Mouse (Mus musculus): ENCODE measurements around the gene Pou2f3. TPM values are rescaled to one million over a fixed set of nuclear protein-coding genes. Genes with fewer than 3 reads are reported as not detected.
A peak's percentile ranks its signal among the peaks of the same experiment; 100 is the strongest.

The Pou2f3 gene
- polyA plus RNA-seq, 1 experiment from 2014 or later = not detected

- Histone ChIP-seq H3K36me3 (ENCODE audit: control insufficient read depth, insufficient read depth, low read length) (no peaks in the 10 kb centered on the region), H3K27ac (ENCODE audit: low read depth, low read length) (peak overlapping the region; percentile 65), H3K9me3 (ENCODE audit: control insufficient read depth, low read length) (no peaks in the 10 kb centered on the region), H3K4me2 (ENCODE audit: low read depth) (no peak overlapping the region; the same call in 1 of the 2 replicates), H3K9ac (ENCODE audit: low read length) (no peak overlapping the region; the same call in 1 of the 2 replicates), H3K4me3 (ENCODE audit: low read depth, low read length) (no peak overlapping the region), H3K4me1 (ENCODE audit: control insufficient read depth, insufficient read depth, low read length) (peaks cover 11% of the 10 kb centered on the region), H3K27me3 (ENCODE audit: control insufficient read depth, insufficient read depth, low read length) (peaks cover 9% of the 10 kb centered on the region)
- WGBS = 34% methylated on average over 2 of the region's 2 CpGs
- ATAC-seq (ENCODE audit: insufficient read depth, low FRiP score, low TSS enrichment) = no peak
- no peak for DNase-seq (ENCODE audit: low spot score)
These were observed 30.4 kb upstream of the Pou2f3 start for GRCm38 (mm10) chr9:43240594-43240900.

- no peaks in the 10 kb centered on the region for H3K36me3 ChIP-seq (ENCODE audit: control insufficient read depth, insufficient read depth, low read length)
- DNase-seq (ENCODE audit: low spot score) = peak; percentile 87
- peaks cover 9% of the 10 kb centered on the region for H3K27me3 ChIP-seq (ENCODE audit: control insufficient read depth, insufficient read depth, low read length)
- H3K9ac ChIP-seq (ENCODE audit: low read length) = peak within 1 kb of the TSS; percentile 55
- peak; percentile 83 for ATAC-seq (ENCODE audit: insufficient read depth, low FRiP score, low TSS enrichment)
- H3K4me2 ChIP-seq (ENCODE audit: low read depth) = peak within 1 kb of the TSS; percentile 61
- peaks cover 11% of the 10 kb centered on the region for H3K4me1 ChIP-seq (ENCODE audit: control insufficient read depth, insufficient read depth, low read length)
- under 1% methylated on average over 44 of the region's 44 CpGs for WGBS
- H3K9me3 ChIP-seq (ENCODE audit: control insufficient read depth, low read length) = no peaks in the 10 kb centered on the region
- H3K4me3 ChIP-seq (ENCODE audit: low read depth, low read length) = peak within 1 kb of the TSS; percentile 61
- H3K27ac ChIP-seq (ENCODE audit: low read depth, low read length) = peak within 1 kb of the TSS; percentile 65
These were observed 29.8 kb upstream of the Pou2f3 start, which contains the start of gene Oaf for GRCm38 (mm10) chr9:43239712-43240593. Gene Oaf, minus strand, starts transcription at chr9:43239911.

GRCm38 (mm10) chr9:43238631-43239545 is 28.7 kb upstream of the Pou2f3 start:
- under 1% methylated on average over 51 of the region's 51 CpGs for WGBS
- peak overlapping the region; percentile 61 for H3K4me3 ChIP-seq (ENCODE audit: low read depth, low read length)
- peak; percentile 29 for DNase-seq (ENCODE audit: low spot score)
- peak overlapping the region; percentile 45; the same call in 1 of the 2 replicates for H3K27ac ChIP-seq (ENCODE audit: low read depth, low read length)
- peaks cover 9% of the 10 kb centered on the region for H3K27me3 ChIP-seq (ENCODE audit: control insufficient read depth, insufficient read depth, low read length)
- no peaks in the 10 kb centered on the region for H3K36me3 ChIP-seq (ENCODE audit: control insufficient read depth, insufficient read depth, low read length)
- ATAC-seq (ENCODE audit: insufficient read depth, low FRiP score, low TSS enrichment) = no peak
- no peaks in the 10 kb centered on the region for H3K9me3 ChIP-seq (ENCODE audit: control insufficient read depth, low read length)
- peak overlapping the region; percentile 55 for H3K9ac ChIP-seq (ENCODE audit: low read length)
- H3K4me1 ChIP-seq (ENCODE audit: control insufficient read depth, insufficient read depth, low read length) = peaks cover 11% of the 10 kb centered on the region
- peak overlapping the region; percentile 61 for H3K4me2 ChIP-seq (ENCODE audit: low read depth)

GRCm38 (mm10) chr9:43238167-43238566 is 28.0 kb upstream of the Pou2f3 start:
- Histone ChIP-seq H3K27me3 (ENCODE audit: control insufficient read depth, insufficient read depth, low read length) (peaks cover 9% of the 10 kb centered on the region), H3K36me3 (ENCODE audit: control insufficient read depth, insufficient read depth, low read length) (no peaks in the 10 kb centered on the region), H3K4me2 (ENCODE audit: low read depth) (peak overlapping the region; percentile 61), H3K4me1 (ENCODE audit: control insufficient read depth, insufficient read depth, low read length) (peaks cover 11% of the 10 kb centered on the region), H3K9ac (ENCODE audit: low read length) (no peak overlapping the region), H3K4me3 (ENCODE audit: low read depth, low read length) (peak overlapping the region; percentile 61), H3K9me3 (ENCODE audit: control insufficient read depth, low read length) (no peaks in the 10 kb centered on the region), H3K27ac (ENCODE audit: low read depth, low read length) (no peak overlapping the region)
- DNase-seq (ENCODE audit: low spot score) (no peak), ATAC-seq (ENCODE audit: insufficient read depth, low FRiP score, low TSS enrichment) (no peak)
- WGBS = 30% methylated on average over 2 of the region's 2 CpGs

- peaks cover 11% of the 10 kb centered on the region for H3K4me1 ChIP-seq (ENCODE audit: control insufficient read depth, insufficient read depth, low read length)
- no peak for DNase-seq (ENCODE audit: low spot score)
- no peak overlapping the region for H3K27ac ChIP-seq (ENCODE audit: low read depth, low read length)
- no peak overlapping the region for H3K9ac ChIP-seq (ENCODE audit: low read length)
- H3K27me3 ChIP-seq (ENCODE audit: control insufficient read depth, insufficient read depth, low read length) = peaks cover 9% of the 10 kb centered on the region
- WGBS = 39% methylated on average over 7 of the region's 7 CpGs
- no peaks in the 10 kb centered on the region for H3K36me3 ChIP-seq (ENCODE audit: control insufficient read depth, insufficient read depth, low read length)
- no peaks in the 10 kb centered on the region for H3K9me3 ChIP-seq (ENCODE audit: control insufficient read depth, low read length)
- no peak for ATAC-seq (ENCODE audit: insufficient read depth, low FRiP score, low TSS enrichment)
- peak overlapping the region; percentile 61 for H3K4me2 ChIP-seq (ENCODE audit: low read depth)
- peak overlapping the region; percentile 61; the same call in 1 of the 2 replicates for H3K4me3 ChIP-seq (ENCODE audit: low read depth, low read length)
These were observed 27.1 kb upstream of the Pou2f3 start for GRCm38 (mm10) chr9:43237111-43237775.

- no peak overlapping the region for H3K4me3 ChIP-seq (ENCODE audit: low read depth, low read length)
- 84% methylated on average over 7 of the region's 7 CpGs for WGBS
- H3K36me3 ChIP-seq (ENCODE audit: control insufficient read depth, insufficient read depth, low read length) = no peaks in the 10 kb centered on the region
- DNase-seq (ENCODE audit: low spot score) (no peak), ATAC-seq (ENCODE audit: insufficient read depth, low FRiP score, low TSS enrichment) (no peak)
- no peaks in the 10 kb centered on the region for H3K9me3 ChIP-seq (ENCODE audit: control insufficient read depth, low read length)
- peaks cover 9% of the 10 kb centered on the region for H3K27me3 ChIP-seq (ENCODE audit: control insufficient read depth, insufficient read depth, low read length)
- peaks cover 18% of the 10 kb centered on the region for H3K4me1 ChIP-seq (ENCODE audit: control insufficient read depth, insufficient read depth, low read length)
- no peak overlapping the region for H3K9ac ChIP-seq (ENCODE audit: low read length)
- H3K4me2 ChIP-seq (ENCODE audit: low read depth) = no peak overlapping the region
- H3K27ac ChIP-seq (ENCODE audit: low read depth, low read length) = no peak overlapping the region
These were observed 26.4 kb upstream of the Pou2f3 start for GRCm38 (mm10) chr9:43236576-43236975.

GRCm38 (mm10) chr9:43236106-43236505 is 25.9 kb upstream of the Pou2f3 start:
- Histone ChIP-seq H3K9me3 (ENCODE audit: control insufficient read depth, low read length) (no peaks in the 10 kb centered on the region), H3K4me3 (ENCODE audit: low read depth, low read length) (no peak overlapping the region), H3K36me3 (ENCODE audit: control insufficient read depth, insufficient read depth, low read length) (no peaks in the 10 kb centered on the region), H3K27ac (ENCODE audit: low read depth, low read length) (no peak overlapping the region), H3K9ac (ENCODE audit: low read length) (no peak overlapping the region), H3K27me3 (ENCODE audit: control insufficient read depth, insufficient read depth, low read length) (peaks cover 9% of the 10 kb centered on the region), H3K4me1 (ENCODE audit: control insufficient read depth, insufficient read depth, low read length) (peaks cover 21% of the 10 kb centered on the region), H3K4me2 (ENCODE audit: low read depth) (no peak overlapping the region)
- no peak for ATAC-seq (ENCODE audit: insufficient read depth, low FRiP score, low TSS enrichment)
- DNase-seq (ENCODE audit: low spot score) = no peak
- 96% methylated on average over 1 of the region's 1 CpGs for WGBS

- H3K36me3 ChIP-seq (ENCODE audit: control insufficient read depth, insufficient read depth, low read length) = no peaks in the 10 kb centered on the region
- H3K9ac ChIP-seq (ENCODE audit: low read length) = no peak overlapping the region
- no peak overlapping the region for H3K4me3 ChIP-seq (ENCODE audit: low read depth, low read length)
- no peak for DNase-seq (ENCODE audit: low spot score)
- no peak for ATAC-seq (ENCODE audit: insufficient read depth, low FRiP score, low TSS enrichment)
- no peaks in the 10 kb centered on the region for H3K9me3 ChIP-seq (ENCODE audit: control insufficient read depth, low read length)
- no peak overlapping the region for H3K4me2 ChIP-seq (ENCODE audit: low read depth)
- peaks cover 19% of the 10 kb centered on the region for H3K4me1 ChIP-seq (ENCODE audit: control insufficient read depth, insufficient read depth, low read length)
- no peak overlapping the region for H3K27ac ChIP-seq (ENCODE audit: low read depth, low read length)
- H3K27me3 ChIP-seq (ENCODE audit: control insufficient read depth, insufficient read depth, low read length) = peaks cover 9% of the 10 kb centered on the region
- 90% methylated on average over 6 of the region's 6 CpGs for WGBS
These were observed 25.2 kb upstream of the Pou2f3 start for GRCm38 (mm10) chr9:43235336-43235735.
